Mouse (Mus musculus) midbrain, embryonic 15.5 days (tissue): ENCODE measurements around the gene Pcsk7. TPM values are rescaled to one million over a fixed set of nuclear protein-coding genes. Genes with fewer than 3 reads are reported as not detected.

Experiments
- ATAC-seq: fragments of 200-750 bp; cut with Nextera tagmentation; replicated peaks from 2 replicates; pipeline ENCODE4 v1.8.0; 2017; ENCODE audit warnings: moderate TSS enrichment
- H3K27ac ChIP-seq: fragments of 300-500 bp; sonication (generic); 2 replicates; pipeline ENCODE4 v1.5.1; 2015; ENCODE audit warnings: mild to moderate bottlenecking, inconsistent platforms
- H3K27me3 ChIP-seq: fragments of 300-500 bp; sonication (generic); replicated peaks from 2 replicates; pipeline ENCODE4 v1.6.1; 2015; ENCODE audit warnings: inconsistent platforms
- H3K36me3 ChIP-seq: fragments of 300-500 bp; sonication (generic); replicated peaks from 2 replicates; pipeline ENCODE4 v1.6.1; 2015; ENCODE audit warnings: inconsistent platforms
- H3K4me1 ChIP-seq: fragments of 300-500 bp; sonication (generic); 2 replicates; pipeline ENCODE4 v1.6.1; 2015; ENCODE audit warnings: inconsistent platforms
- H3K4me2 ChIP-seq: fragments of 300-500 bp; sonication (generic); 2 replicates; pipeline ENCODE4 v1.6.1; 2015; ENCODE audit warnings: inconsistent platforms, mild to moderate bottlenecking, moderate library complexity
- H3K4me3 ChIP-seq: fragments of 300-500 bp; sonication (generic); 2 replicates; pipeline ENCODE4 v1.5.1; 2015; ENCODE audit warnings: mild to moderate bottlenecking, inconsistent platforms
- H3K9ac ChIP-seq: fragments of 300-500 bp; sonication (generic); 2 replicates; pipeline ENCODE4 v1.6.1; 2015; ENCODE audit warnings: mild to moderate bottlenecking, inconsistent platforms
- H3K9me3 ChIP-seq: fragments of 300-500 bp; sonication (generic); 2 replicates; pipeline ENCODE4 v1.6.1; 2016; ENCODE audit warnings: inconsistent platforms
- WGBS: fragments of 180-500 bp; shearing (Covaris S2); methylation state at CpG from one replicate; pipeline ENCODE4 v1.1.7; 2015; ENCODE audit warnings: mixed read lengths; 5-methylcytosine and 5-hydroxymethylcytosine counted together
- polyA plus RNA-seq: library from polyadenylated mRNA; unstranded; fragments of >200 nt; fragmentation: Nextera tagmentation; extraction: Ambion mirVana; gene quantifications from 2 replicates; pipeline ENCODE4 v1.2.1, GENCODE M21; 2015

The Pcsk7 gene
- 26.0 and 27.5 TPM in 2 replicates for polyA plus RNA-seq

DNA sequence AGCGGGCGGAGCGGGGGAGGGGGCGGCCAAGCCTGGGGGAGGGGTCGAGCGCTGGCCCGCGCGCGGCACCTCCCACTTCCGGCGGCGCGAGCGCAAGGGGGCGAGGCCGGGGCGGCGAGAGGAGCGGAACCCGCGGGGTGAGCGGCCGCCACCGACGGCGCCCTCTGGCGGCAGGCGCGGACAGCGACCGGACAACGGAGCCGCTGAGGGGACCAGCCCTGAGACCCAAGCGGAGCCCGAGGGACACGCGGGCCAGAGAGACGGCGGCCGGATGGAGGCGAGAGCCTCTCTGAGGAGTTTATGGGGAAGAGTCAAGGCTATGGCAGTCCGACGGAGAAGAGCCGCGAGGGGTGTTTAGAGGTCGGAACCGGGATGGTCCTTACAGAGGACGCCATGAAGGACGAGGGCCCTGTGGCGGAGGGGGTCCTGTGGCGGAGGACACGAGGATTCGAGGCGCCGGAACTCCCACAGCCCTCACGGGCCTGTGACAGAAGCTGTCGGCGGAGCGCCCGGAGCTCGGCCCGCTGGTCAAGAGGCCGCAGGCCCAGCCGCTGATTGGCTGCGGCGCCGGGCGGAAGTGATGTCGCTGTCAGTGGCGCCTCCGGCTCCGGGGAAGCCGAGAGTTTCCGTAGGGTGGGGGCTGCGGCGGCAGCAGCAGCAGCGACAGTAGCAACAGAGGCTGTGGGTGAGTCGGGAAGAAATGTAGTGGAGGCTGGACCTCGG is at the start of gene Pcsk7, which contains the start of gene Rnf214:
Gene Pcsk7, plus strand, starts transcription at position 143 of the 723 bp plus-strand sequence.
Gene Rnf214, minus strand, starts transcription at position 557 of the 723 bp plus-strand sequence.
- Histone ChIP-seq H3K4me1 (peaks cover 32% of the 10 kb centered on the region), H3K27ac (peak within 1 kb of the TSS; percentile 98), H3K9ac (peak within 1 kb of the TSS; percentile 97), H3K36me3 (peaks cover 31% of the 10 kb centered on the region), H3K4me2 (peak within 1 kb of the TSS; percentile 78), H3K27me3 (no peaks in the 10 kb centered on the region), H3K4me3 (peak within 1 kb of the TSS; percentile 94), H3K9me3 (no peaks in the 10 kb centered on the region)
- under 1% methylated on average over 76 of the region's 80 CpGs for WGBS
- ATAC-seq = peak; percentile 93

- Histone ChIP-seq H3K4me3 (no peak overlapping the region), H3K9me3 (no peaks in the 10 kb centered on the region), H3K4me2 (no peak overlapping the region), H3K36me3 (peaks cover 68% of the 10 kb centered on the region), H3K27me3 (no peaks in the 10 kb centered on the region), H3K9ac (no peak overlapping the region), H3K4me1 (no peaks in the 10 kb centered on the region), H3K27ac (no peak overlapping the region)
- WGBS = 93% methylated on average over 10 of the region's 10 CpGs
- no peak for ATAC-seq
These were observed 46.9 kb upstream of the Pcsk7 start for GRCm38 (mm10) chr9:45859364-45859763.

DNA sequence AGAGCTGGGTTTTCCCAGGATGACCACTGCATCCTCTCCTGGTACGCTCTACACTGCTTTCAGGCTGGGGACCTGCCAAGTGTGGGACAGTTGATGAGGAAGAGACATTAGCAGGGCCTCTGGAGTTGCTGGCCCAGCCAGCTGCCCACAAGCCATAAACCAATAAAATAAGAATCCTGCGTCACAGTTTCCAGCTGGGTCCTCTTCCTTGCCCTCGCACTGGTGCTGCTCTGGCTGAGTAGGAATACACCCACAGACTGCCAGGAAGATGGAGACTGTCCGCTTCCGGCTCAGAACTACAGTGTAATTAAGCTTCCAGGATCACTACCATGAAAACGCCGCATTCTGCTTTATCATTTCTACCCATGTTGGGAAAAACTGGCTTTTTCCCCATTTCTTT is 44.5 kb upstream of the Pcsk7 start:
- 89% methylated on average over 7 of the region's 7 CpGs for WGBS

GRCm38 (mm10) chr9:45869181-45869580 is 37.1 kb upstream of the Pcsk7 start:
- Histone ChIP-seq H3K27ac (no peak overlapping the region), H3K36me3 (peaks cover 58% of the 10 kb centered on the region), H3K4me2 (no peak overlapping the region), H3K9ac (no peak overlapping the region), H3K9me3 (no peaks in the 10 kb centered on the region), H3K4me3 (no peak overlapping the region), H3K4me1 (no peaks in the 10 kb centered on the region), H3K27me3 (no peaks in the 10 kb centered on the region)
- 95% methylated on average over 3 of the region's 3 CpGs for WGBS
- ATAC-seq = no peak

More for the DNA sequence above, 44.5 kb upstream of the Pcsk7 start:
- Histone ChIP-seq H3K4me3 (no peak overlapping the region), H3K4me1 (no peaks in the 10 kb centered on the region), H3K27ac (no peak overlapping the region), H3K9ac (no peak overlapping the region), H3K9me3 (no peaks in the 10 kb centered on the region), H3K4me2 (no peak overlapping the region), H3K27me3 (no peaks in the 10 kb centered on the region), H3K36me3 (peaks cover 69% of the 10 kb centered on the region)
- ATAC-seq = no peak

GRCm38 (mm10) chr9:45870265-45870664 is 36.0 kb upstream of the Pcsk7 start:
- Histone ChIP-seq H3K4me3 (no peak overlapping the region), H3K4me2 (no peak overlapping the region), H3K4me1 (no peaks in the 10 kb centered on the region), H3K27ac (no peak overlapping the region), H3K9ac (no peak overlapping the region), H3K9me3 (no peaks in the 10 kb centered on the region), H3K36me3 (peaks cover 60% of the 10 kb centered on the region), H3K27me3 (no peaks in the 10 kb centered on the region)
- WGBS = 95% methylated on average over 3 of the region's 3 CpGs
- ATAC-seq = no peak

- WGBS = 91% methylated on average over 2 of the region's 2 CpGs
- ATAC-seq = no peak
- Histone ChIP-seq H3K4me2 (no peak overlapping the region), H3K27me3 (no peaks in the 10 kb centered on the region), H3K27ac (no peak overlapping the region), H3K9me3 (no peaks in the 10 kb centered on the region), H3K36me3 (peaks cover 29% of the 10 kb centered on the region), H3K4me1 (no peaks in the 10 kb centered on the region), H3K4me3 (no peak overlapping the region), H3K9ac (no peak overlapping the region)
These were observed 28.4 kb upstream of the Pcsk7 start for GRCm38 (mm10) chr9:45877928-45878327.

- ATAC-seq = no peak
- no peaks in the 10 kb centered on the region for H3K4me1 ChIP-seq
- no peak overlapping the region for H3K9ac ChIP-seq
- no peaks in the 10 kb centered on the region for H3K9me3 ChIP-seq
- no peak overlapping the region for H3K27ac ChIP-seq
- H3K4me3 ChIP-seq = no peak overlapping the region
- peaks cover 69% of the 10 kb centered on the region for H3K36me3 ChIP-seq
- H3K4me2 ChIP-seq = no peak overlapping the region
- no peaks in the 10 kb centered on the region for H3K27me3 ChIP-seq
These were observed 12.6 kb upstream of the Pcsk7 start for GRCm38 (mm10) chr9:45893681-45894080.

- Histone ChIP-seq H3K27me3 (no peaks in the 10 kb centered on the region), H3K27ac (peak overlapping the region; percentile 98), H3K4me2 (peak overlapping the region; percentile 73), H3K9ac (peak overlapping the region; percentile 97), H3K36me3 (peaks cover 20% of the 10 kb centered on the region; the same call in 1 of the 2 replicates), H3K9me3 (no peaks in the 10 kb centered on the region), H3K4me3 (peak overlapping the region; percentile 94), H3K4me1 (peaks cover 32% of the 10 kb centered on the region)
- WGBS = 54% methylated on average over 4 of the region's 4 CpGs
- no peak for ATAC-seq
These were observed 1.1 kb upstream of the Pcsk7 start for GRCm38 (mm10) chr9:45905196-45905595.

GRCm38 (mm10) chr9:45905811-45906237 is 473 bp upstream of the Pcsk7 start:
- peaks cover 25% of the 10 kb centered on the region for H3K36me3 ChIP-seq
- H3K4me2 ChIP-seq = peak overlapping the region; percentile 73
- H3K4me1 ChIP-seq = peaks cover 32% of the 10 kb centered on the region
- ATAC-seq = peak; percentile 59
- H3K27me3 ChIP-seq = no peaks in the 10 kb centered on the region
- WGBS = 0% methylated on average over 22 of the region's 27 CpGs
- peak overlapping the region; percentile 97 for H3K9ac ChIP-seq
- peak overlapping the region; percentile 98 for H3K27ac ChIP-seq
- H3K4me3 ChIP-seq = peak overlapping the region; percentile 94
- no peaks in the 10 kb centered on the region for H3K9me3 ChIP-seq

DNA sequence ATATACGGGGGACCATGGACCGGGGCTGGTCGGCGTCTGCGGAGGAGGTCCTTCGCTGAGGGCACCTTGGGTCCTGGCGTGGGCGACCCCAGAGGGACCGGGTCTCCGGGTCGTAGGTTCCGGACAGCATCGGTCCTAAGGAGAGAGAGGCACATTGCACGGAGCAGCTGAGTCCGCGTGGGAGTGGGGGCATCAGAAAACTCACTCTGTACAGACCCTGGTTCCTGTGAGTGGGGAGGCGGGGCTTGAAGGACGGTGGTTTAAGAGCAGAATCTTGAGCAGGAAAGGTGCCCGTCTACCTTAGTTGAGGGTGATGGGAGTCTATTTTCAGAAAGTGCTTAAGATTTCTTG is 756 bp downstream of the Pcsk7 start:
- H3K27me3 ChIP-seq = no peaks in the 10 kb centered on the region
- H3K9me3 ChIP-seq = no peaks in the 10 kb centered on the region
- peak overlapping the region; percentile 97 for H3K9ac ChIP-seq
- H3K27ac ChIP-seq = peak overlapping the region; percentile 98
- ATAC-seq = no peak; the same call in 1 of the 2 replicates
- peak overlapping the region; percentile 94 for H3K4me3 ChIP-seq
- H3K4me1 ChIP-seq = peaks cover 32% of the 10 kb centered on the region
- WGBS = under 1% methylated on average over 19 of the region's 19 CpGs
- H3K4me2 ChIP-seq = peak overlapping the region; percentile 78
- H3K36me3 ChIP-seq = peaks cover 37% of the 10 kb centered on the region

GRCm38 (mm10) chr9:45910995-45911394 is 4.7 kb downstream of the Pcsk7 start:
- WGBS = 96% methylated on average over 3 of the region's 3 CpGs
- no peak overlapping the region for H3K4me3 ChIP-seq
- ATAC-seq = no peak
- peaks cover 53% of the 10 kb centered on the region for H3K36me3 ChIP-seq
- H3K4me1 ChIP-seq = peaks cover 15% of the 10 kb centered on the region
- H3K27ac ChIP-seq = no peak overlapping the region
- H3K9me3 ChIP-seq = no peaks in the 10 kb centered on the region
- H3K9ac ChIP-seq = no peak overlapping the region
- H3K27me3 ChIP-seq = no peaks in the 10 kb centered on the region
- H3K4me2 ChIP-seq = no peak overlapping the region

DNA sequence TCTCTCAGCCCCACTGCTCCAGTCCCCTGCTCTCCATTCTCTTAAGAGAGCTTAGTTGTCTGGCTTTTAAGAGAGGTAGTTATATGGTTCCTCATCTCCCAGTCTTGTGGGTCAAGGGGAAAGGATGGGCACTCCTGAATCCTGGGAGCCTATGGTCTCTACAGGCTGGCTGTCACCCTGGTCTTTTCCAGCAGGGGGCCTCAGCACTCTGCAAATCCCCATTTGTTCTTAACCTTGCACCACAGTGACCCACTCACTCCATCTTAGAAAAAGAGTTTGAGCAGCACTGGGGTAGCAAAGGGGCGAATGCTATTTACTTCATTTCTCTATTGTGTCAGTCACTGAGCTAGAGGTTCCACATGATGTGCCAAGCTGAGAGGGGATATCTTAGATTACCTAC is 5.4 kb downstream of the Pcsk7 start:
- Histone ChIP-seq H3K27ac (no peak overlapping the region), H3K9ac (no peak overlapping the region), H3K9me3 (no peaks in the 10 kb centered on the region), H3K36me3 (peaks cover 58% of the 10 kb centered on the region), H3K4me3 (no peak overlapping the region), H3K27me3 (no peaks in the 10 kb centered on the region), H3K4me1 (peaks cover 15% of the 10 kb centered on the region), H3K4me2 (no peak overlapping the region)
- no peak for ATAC-seq
- 65% methylated on average over 1 of the region's 1 CpGs for WGBS

DNA sequence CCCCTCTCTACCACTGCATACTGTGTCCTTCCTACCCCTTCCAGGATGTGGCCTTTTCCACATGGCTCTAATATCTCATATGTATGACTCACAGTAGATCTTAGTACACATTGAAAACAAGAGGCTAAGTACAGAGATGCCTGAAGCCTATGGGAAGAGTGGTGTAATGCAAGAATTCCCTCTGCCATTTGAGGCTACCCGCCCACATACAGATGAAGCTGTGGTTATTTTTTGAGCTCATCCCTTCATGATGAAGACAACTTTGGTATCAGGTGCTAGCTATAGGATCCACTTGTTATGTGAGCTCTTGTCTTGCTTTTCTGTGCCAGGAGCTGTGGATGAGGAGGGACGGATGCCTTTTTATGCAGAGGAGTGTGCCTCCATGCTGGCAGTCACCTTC is 9.4 kb downstream of the Pcsk7 start:
- Histone ChIP-seq H3K4me2 (no peak overlapping the region), H3K4me3 (no peak overlapping the region), H3K36me3 (peaks cover 73% of the 10 kb centered on the region), H3K27me3 (no peaks in the 10 kb centered on the region), H3K27ac (no peak overlapping the region), H3K9me3 (no peaks in the 10 kb centered on the region), H3K9ac (no peak overlapping the region), H3K4me1 (no peaks in the 10 kb centered on the region)
- 93% methylated on average over 2 of the region's 2 CpGs for WGBS
- ATAC-seq = no peak
